Mouse (Mus musculus) embryonic facial prominence, embryonic 10.5 days (tissue): ENCODE results near the gene Pnma5. TPM values are rescaled to one million over a fixed set of nuclear protein-coding genes. Genes with fewer than 3 reads are reported as not detected.

ENCODE experiments used
- microRNA counts: library from miRNA; unstranded; fragments of <30 nt; microRNA quantifications from one replicate; lab custom pipeline; 2017
- microRNA-seq: library from miRNA; unstranded; fragments of <30 nt; microRNA quantifications from one replicate; pipeline ENCODE4, GENCODE M21; 2017
- polyA plus RNA-seq: library from polyadenylated mRNA; unstranded; fragments of >200 nt; fragmentation: Nextera tagmentation; extraction: Ambion mirVana; gene quantifications from 2 replicates; pipeline ENCODE4 v1.2.1, GENCODE M21; 2016

Pnma5 gene
- polyA plus RNA-seq, 1 experiment from 2014 or later = not detected

MicroRNA genes within 50 kb of the gene (microRNA counts, 519-probe panel; counts per million panel counts)
- microRNA mmu-miR-2137 (lab: Ali Mortazavi, UCI) = 2,731 counts per million, percentile 66 among the panel's probes with 10 or more counts

Small RNA genes lying within 50 kb of the gene (microRNA-seq; reads per million reads assigned to microRNA genes)
- 29.0 reads per million, percentile 34 among the genes with 10 or more reads in this experiment for gene Mir2137

Other genes starting within 250 kb of the Pnma5 start
- 0.18 and 0.24 TPM in 2 replicates for gene Gabrq, start 211.9 kb downstream of the Pnma5 start, polyA plus RNA-seq
- 91.1 and 94.6 TPM in 2 replicates for gene Cetn2, start 118.7 kb downstream of the Pnma5 start, polyA plus RNA-seq
- 34.0 and 36.4 TPM in 2 replicates for gene Nsdhl, start 118.5 kb downstream of the Pnma5 start, polyA plus RNA-seq
- 3.7 and 5.6 TPM in 2 replicates for gene Zfp185, start 49.8 kb downstream of the Pnma5 start, polyA plus RNA-seq
- 0.14 and 0.37 TPM in 2 replicates for gene Pnma3, start 27.7 kb upstream of the Pnma5 start, polyA plus RNA-seq
- gene Xlr4a, start 45.4 kb upstream of the Pnma5 start, polyA plus RNA-seq = 0.64 and 0.65 TPM in 2 replicates
- 2.5 and 3.5 TPM in 2 replicates for gene Xlr3a, start 60.0 kb upstream of the Pnma5 start, polyA plus RNA-seq
- gene Gm14685, start 79.9 kb upstream of the Pnma5 start, polyA plus RNA-seq = 0.09 and 0.16 TPM in 2 replicates
- gene Xlr5b, start 111.7 kb upstream of the Pnma5 start, polyA plus RNA-seq = not detected in 2 replicates
- gene DXBay18, start 112.3 kb upstream of the Pnma5 start, polyA plus RNA-seq = 0.12 TPM in 1 of 2 replicates, not detected in the other
- gene Spin2d, start 139.9 kb upstream of the Pnma5 start, polyA plus RNA-seq = not detected in 2 replicates
- gene Xlr3b, start 155.1 kb upstream of the Pnma5 start, polyA plus RNA-seq = 11.7 and 12.6 TPM in 2 replicates
- gene Xlr4b, start 177.2 kb upstream of the Pnma5 start, polyA plus RNA-seq = 0.65 TPM in 1 of 2 replicates, not detected in the other
- gene F8a, start 191.2 kb upstream of the Pnma5 start, polyA plus RNA-seq = 8.4 and 9.4 TPM in 2 replicates
- 0.15 TPM in 2 replicates for gene Xlr4c, start 206.0 kb upstream of the Pnma5 start, polyA plus RNA-seq
- gene Xlr3c, start 228.3 kb upstream of the Pnma5 start, polyA plus RNA-seq = 0.18 and 0.47 TPM in 2 replicates